Mouse (Mus musculus) layer of hippocampus, adult 9-11 months (tissue): ENCODE measurements at regions not wholly inside any gene's neighbourhood (a gene's known extent, or its start where the extent isn't known, plus 50 kb on each side); places are given as distances from the start of the nearest gene placed in this dataset.
"Not testable (repeated sequence)": the region's sequence is repeated elsewhere in the genome, so short reads cannot be mapped to it uniquely, and the experiment has no call there.

ENCODE experiments used
- DNase-seq: peaks from one replicate; pipeline ENCODE4 v3.0.0; 2022

DNA sequence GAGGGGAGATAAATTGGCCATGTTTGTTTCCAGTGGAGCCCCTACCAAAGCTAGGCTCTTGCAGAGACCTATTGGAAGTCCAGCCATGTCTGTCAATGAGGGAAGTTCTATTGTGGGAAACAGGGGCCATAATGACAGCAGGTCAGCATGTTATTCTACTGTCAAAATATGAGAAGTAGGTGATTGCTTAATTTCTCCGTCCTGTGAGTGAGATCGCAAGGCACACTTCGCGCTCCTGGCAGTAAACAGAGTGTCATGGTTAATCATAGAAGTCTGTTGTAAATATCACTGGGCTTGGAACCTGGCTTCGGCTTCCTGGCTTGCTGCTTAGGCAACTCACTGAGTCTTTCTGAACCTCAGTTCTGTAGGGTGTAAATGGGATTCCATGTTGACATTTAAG lies 72.5 kb upstream of the Ccdc122 start:
- no peak for DNase-seq

GRCm38 (mm10) chr14:76958875-76959274 lies 77.7 kb upstream of the Ccdc122 start:
- peak; percentile 76 for DNase-seq

DNA sequence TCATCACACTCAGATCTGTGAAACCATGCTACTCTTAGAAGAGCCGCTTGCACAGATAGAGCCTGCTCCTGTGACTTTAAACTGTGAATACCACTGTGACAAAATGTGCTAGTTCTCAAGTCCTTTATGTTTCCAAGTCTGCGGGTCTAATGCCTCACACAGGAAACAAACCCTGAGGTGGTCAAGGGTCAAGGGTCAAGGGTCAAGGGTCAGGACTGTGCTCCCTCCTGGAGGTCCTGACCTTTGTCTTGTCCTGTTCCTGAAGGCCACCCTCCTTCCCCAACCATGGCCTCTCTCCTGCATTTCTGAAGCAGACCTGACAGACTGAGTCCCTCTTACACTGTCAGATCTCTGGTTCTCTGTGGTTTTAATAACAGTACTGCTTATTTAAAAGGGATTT lies 79.4 kb upstream of the Ccdc122 start:
- no peak for DNase-seq

DNA sequence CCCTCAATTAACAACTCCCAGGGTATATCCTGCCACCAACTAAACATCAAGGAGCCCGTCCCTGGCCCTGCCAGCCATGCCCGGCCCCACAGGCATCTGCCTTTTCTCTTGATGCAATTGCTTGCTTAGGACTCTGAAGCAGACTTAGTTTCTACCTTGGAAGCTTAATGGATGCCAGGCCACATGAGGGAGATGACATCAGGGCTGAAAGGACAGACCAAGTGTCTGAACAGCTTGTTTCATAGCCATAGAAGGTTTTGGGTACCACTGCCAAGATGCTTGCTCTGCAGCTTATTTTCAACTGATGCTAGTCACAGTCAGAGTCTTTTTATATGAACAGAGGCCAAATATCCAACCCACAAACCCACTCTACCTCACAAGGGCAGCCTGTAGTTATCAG lies 83.4 kb upstream of the Ccdc122 start:
- DNase-seq: no peak

DNA sequence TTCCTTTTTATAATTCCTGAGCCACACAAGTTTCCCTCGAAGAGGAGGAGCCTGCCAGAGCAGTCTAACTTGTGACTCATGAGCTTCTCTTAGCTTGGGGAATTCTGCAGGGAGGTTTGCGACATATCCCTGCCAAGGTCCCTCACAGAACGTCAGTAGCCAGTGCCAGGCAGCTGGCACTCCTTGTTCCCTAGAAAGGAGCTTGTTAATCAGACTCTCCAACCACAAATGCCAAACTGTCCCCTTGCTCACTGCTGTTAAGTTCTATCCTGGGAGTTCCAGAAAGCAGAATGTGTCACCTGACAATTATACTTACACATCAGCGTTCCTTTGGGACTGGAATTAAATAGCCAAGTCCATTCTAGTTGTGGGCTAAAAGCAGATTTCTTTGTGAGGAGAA lies 85.1 kb upstream of the Ccdc122 start:
- peak; percentile 52 for DNase-seq

DNA sequence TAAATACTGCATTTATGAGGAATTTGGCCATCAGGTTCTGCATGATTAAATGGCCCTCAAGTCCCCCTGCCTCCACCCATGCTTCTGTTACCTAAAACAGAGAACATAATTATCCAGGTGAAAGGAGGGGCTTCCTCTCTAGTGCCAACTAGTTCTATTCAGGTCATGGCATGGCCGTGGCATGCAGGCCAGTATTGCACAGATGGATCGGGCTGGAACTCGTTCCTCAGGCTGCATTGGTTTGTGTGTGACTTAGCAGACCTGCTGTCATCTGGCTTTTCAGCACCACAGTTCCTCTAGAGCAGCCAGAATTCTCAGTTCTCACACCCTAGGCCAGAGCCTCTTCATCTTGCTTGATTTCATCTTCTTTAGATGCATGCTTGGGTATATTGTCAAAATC lies 87.2 kb upstream of the Ccdc122 start:
- no peak for DNase-seq

- no peak for DNase-seq
These were observed 87.6 kb upstream of the Ccdc122 start for GRCm38 (mm10) chr14:76948948-76949347.

DNA sequence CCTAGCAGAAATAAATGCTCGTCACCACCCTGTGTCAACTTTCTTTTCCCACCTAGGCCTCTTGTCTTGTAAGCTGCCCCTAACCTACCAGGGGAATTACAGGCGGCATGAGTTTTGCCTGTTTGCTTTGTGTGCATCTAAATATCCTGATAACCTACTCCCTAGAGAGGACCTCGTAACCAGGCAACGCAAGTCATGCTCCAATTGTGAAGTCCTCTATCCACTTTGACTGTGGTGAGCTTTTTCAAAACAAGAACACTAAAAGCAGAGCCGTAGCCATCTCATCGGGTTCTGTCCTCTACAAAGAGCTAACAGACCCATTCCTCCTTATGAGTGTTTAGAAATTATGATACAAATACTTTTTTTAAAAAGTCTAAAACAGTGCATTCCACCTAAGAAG lies 88.1 kb upstream of the Ccdc122 start:
- DNase-seq: no peak

DNA sequence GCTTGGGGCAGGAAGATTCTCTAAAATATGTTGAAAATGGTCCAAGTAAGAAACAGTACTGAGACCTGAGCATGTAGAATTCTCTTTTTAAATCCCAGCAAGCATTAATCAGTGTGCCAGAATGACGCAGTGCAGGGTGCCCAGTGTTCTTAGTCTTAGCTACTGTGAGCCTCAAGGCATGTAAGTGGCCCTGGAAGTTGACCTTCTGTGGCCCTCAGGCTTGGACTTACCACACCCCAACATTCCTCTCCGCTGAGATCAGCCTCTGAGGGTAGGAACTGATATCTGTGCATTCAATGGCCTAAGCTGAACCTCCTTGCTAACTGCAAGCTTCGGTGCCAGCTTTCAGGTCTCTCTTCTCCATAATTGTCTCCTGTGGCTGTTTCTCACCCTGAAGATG lies 89.4 kb upstream of the Ccdc122 start:
- DNase-seq: no peak

DNA sequence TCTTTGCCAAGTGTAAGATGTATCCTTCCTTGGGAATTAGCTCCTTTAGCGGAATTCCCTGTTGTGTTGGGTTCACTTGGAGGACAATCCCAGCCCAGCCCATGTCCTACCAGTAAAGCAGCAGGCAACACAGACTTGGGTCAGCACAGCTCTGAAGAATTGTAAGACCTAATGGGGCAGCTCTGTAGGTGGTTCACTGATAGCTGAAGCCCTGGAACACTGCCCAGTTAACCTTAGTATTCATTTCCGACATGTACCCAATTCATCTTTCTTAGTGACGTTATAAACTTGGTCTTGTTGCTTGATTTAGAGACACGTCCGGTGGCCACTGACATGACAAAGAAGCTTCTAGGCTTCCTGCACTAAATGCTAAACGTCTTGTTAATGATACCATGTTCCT lies 90.9 kb upstream of the Ccdc122 start:
- DNase-seq: no peak

DNA sequence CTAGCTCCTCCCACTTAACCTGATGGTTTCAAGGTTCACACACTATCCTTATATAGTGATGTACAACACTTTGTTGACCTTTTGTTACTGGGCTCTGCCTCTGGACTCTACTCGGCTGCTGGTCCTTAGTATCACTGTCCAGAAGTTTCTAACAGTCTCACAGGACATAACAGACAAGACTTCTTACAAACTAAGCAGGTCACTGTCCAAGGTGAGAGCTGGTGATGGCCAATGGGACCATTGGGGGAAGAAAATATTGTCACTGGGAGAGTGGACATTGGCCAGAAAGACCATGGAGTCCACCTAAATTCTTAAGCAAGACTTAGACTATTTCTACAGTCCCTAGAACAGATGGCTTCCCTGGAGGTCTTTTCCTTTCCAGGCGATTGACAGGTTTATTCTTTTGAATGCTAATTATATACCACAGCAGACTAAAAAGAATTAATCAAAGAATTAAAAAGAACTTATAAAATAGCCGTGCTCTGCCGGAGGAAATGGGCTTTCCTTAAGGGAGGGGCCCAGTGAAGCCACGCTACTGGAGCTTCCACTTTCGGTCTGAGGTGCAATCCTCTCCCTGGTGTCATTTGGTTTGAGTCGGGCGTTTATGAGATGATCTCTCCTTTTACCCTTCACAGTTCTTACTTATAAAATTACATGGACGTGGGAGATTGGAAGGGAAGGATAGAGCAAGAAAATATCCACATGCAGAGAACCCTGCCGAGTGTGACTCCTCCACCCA lies 94.9 kb upstream of the Ccdc122 start:
- no peak for DNase-seq

GRCm38 (mm10) chr14:76940507-76940906 lies 96.1 kb upstream of the Ccdc122 start:
- DNase-seq: no peak

DNA sequence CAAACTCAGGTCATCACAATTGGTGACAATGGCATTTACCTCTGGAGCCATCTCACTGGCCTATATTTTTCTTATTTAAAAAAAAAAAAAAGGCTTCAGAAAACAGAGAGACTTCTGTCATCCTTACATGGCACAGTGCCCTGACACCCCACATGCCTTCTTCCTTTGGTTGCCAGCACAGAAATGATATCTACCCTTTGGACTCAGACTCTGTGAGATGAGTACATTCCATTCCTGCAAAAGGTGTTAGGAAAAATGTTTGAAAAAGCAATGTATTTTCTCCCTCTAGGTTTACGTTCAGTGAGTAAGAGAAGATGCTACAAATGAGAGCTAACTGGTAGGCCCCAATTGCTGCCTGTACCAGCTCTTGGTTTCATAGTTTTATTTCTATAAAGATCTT lies 99.9 kb upstream of the Ccdc122 start:
- DNase-seq: no peak

GRCm38 (mm10) chr14:76936051-76936450 lies 100.5 kb upstream of the Ccdc122 start:
- DNase-seq: not testable (repeated sequence)

DNA sequence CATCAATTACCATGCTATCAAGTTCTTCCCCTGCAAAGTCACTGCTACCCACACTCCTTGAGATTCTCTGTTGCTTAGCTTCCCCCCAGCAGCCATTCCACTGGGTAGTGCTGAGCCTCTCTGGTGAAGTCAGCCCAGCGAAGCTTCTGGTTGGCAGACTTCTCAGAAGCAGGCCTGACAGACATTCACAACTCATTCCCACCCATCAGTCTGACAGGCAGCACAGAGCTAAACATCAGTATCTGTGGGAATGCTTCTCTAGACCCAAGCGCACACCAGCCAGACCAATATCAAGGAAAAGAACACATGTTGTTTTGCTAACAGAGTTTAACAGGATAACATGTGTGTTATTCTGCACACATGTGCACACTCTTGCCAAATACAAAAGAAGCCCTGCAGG lies 101.1 kb upstream of the Ccdc122 start:
- DNase-seq: no peak

DNA sequence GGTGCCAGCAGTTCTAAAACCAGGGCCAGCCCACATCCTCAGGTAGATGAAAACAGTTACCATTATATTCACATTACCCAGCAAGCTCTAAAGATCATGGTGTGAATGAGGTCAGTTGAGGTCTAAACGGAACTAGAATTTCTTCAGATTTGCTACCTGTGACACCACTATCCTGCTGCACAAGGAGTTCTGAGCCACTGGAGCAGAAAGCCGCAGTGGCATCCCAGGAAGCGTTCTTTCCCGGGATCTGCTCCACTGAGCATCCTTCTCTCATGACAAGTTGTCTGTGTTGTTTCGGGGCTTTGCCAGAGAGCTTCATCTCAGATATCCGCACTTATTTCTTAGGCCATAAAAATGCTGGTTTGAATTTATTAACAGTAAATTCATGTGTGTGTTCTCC lies 103.7 kb upstream of the Ccdc122 start:
- no peak for DNase-seq

DNA sequence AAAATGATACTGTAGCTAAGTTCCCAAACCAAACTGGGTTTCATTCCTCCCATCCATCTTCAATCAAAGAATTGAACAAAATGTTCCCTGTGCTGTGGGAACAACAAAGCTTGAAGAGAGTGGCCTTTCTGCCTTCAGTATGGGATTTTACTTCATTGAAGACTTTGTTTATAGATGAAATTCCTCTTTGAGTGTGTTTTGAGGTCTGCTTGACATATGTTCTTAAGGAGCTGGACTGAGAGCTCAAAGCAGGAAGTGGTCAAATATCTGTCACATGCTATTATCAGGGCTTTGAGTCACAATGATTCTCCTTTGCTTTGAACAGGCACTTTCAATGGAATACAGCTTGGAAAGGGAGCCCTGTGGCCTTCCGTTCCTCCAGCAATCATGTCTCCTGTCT lies 105.2 kb upstream of the Ccdc122 start:
- DNase-seq: no peak

DNA sequence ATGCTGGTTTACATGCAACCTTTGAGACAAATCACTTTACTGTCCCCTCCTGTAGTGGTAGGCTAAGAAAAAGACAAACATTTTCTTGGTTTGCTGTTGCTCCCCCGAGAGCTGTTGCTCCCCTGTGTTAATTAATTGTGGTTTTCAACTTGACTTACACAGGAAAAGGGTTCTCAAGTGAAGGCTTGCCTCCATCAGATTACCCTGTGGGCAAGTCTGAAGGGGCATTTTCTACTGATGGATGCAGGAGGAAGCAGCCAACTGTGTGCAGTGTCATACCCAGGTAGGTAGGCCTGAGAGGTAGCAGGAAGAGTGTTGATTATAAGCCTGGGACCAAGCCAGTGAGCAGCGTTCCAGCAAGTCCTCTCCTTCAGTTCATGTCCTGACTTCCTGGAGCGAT lies 107.0 kb upstream of the Ccdc122 start:
- DNase-seq: no peak

DNA sequence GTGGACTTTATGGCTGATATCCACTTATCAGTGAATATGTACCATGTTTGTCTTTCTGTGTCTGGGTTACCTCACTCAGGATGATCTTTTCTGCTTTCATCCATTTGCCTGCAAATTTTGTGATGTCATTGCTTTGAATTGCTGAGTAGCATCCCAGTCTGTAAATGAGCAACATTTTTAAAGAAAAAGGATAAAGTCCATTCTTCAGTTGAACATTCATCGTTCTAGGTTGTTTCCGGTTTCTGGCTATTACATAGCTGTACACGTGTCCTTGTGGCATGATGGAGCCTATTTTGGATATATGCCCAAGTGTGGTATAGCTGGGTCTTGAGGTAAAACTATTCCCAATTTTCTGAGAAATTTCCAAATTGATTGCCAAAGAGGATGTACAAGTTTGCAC lies 107.9 kb upstream of the Ccdc122 start:
- DNase-seq: no peak

GRCm38 (mm10) chr14:76927245-76927806 lies 109.2 kb upstream of the Ccdc122 start:
- DNase-seq: no peak

DNA sequence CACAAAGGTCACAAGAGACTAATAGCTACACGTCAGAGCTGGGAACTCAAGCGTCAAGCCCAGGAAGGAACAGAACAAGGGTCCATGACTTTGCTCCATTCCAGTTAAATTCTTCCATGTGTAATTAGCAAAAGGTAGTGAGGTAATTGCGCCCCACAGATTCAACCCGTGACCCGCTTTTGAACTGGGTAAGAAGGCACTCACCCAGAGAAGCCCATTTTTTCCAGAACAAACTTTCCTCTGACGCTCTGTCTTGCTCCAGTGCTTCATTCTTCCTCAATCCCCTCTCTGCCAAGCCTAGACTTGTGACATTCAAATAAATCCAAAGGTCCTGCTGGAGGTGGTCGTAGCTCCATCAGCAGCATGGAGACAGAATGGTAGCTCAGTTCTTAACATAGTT lies 110.2 kb upstream of the Ccdc122 start:
- no peak for DNase-seq

DNA sequence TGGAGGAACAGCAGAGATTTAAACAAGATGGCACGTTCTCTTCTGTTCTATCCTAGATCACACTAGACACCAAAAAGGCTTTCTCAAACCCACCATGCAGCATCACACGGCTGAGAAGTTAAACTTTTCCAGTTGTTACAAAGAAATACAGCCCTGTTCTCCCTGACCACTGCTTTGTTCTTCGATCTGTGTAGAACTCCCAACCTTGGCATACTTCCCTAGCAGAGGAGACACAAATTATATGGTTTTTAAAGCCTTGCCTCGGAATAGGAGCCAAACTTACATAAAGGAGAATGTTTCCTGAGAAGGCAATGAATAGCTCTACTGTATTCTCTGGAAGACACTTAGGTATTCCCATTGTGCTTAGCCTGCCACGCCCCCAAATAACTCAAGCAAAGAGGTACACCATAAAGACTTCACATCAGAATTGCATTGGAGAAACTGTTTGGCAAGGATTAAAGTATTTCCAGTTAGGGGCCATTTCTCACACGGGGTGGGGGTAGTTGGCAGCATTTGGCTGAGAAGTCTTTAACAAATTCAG lies 114.1 kb upstream of the Ccdc122 start:
- no peak for DNase-seq

DNA sequence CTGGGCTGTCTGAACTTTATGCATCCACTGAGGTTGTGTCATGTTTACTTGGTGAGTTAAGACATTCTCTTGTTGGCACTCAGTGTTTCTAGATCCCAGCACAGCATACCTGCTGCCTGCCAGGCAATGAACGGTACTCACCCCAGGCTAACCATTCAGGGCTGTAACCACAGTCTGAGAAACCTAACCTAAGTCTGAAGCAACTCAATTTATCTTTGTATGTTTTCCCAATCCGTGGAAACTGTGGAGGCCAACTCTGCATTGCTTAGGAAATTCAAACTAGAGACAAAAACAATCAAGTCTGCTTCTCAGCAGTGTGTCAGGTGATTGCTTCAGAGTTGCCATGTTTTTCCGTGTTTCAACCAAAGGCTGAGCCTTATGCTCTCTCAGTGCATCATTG lies 118.5 kb upstream of the Ccdc122 start:
- no peak for DNase-seq

- peak; percentile 21 for DNase-seq
These were observed 119.2 kb upstream of the Ccdc122 start for GRCm38 (mm10) chr14:76917139-76917929.
